Mouse (Mus musculus): Measurements from ENCODE around the gene Litaf.

GRCm38 (mm10) chr16:11069271-11069670, 3.3 kb upstream of the Litaf start:
- TF ChIP-seq NRF1 (IDR thresholded peaks at IDR 0.05; ENCODE audit: low read depth, low read length) (no peak), CHD1 (IDR thresholded peaks at IDR 0.05; ENCODE audit: low read depth, low read length) (no peak), ZNF384 (IDR thresholded peaks at IDR 0.05; ENCODE audit: low read depth, low read length) (no peak), RCOR1 (conservative IDR thresholded peaks at IDR 0.05; ENCODE audit: low read depth, low read length) (no peak), CTCF (conservative IDR thresholded peaks at IDR 0.05 in 1 of 2, IDR thresholded peaks at IDR 0.05 in 1 of 2; ENCODE audit: low read depth in 2 of 2, low read length in 2 of 2) (no peak), POLR2A (IDR thresholded peaks at IDR 0.05; ENCODE audit: low read depth, low read length) (no peak; the same call in 1 of the 2 replicates), MAX (IDR thresholded peaks at IDR 0.05; ENCODE audit: low read length) (no peak), MEF2A (IDR thresholded peaks at IDR 0.05; ENCODE audit: borderline replicate concordance, low read depth, low read length) (no peak), GABPA (IDR thresholded peaks at IDR 0.05; ENCODE audit: insufficient replicate concordance, low read depth, low read length) (no peak), EP300 (IDR thresholded peaks at IDR 0.05; ENCODE audit: low read length) (no peak), BHLHE40 (IDR thresholded peaks at IDR 0.05; ENCODE audit: low read depth, low read length) (no peak), MYC (IDR thresholded peaks at IDR 0.05; ENCODE audit: low read depth, low read length) (no peak)
